Mouse (Mus musculus): ENCODE data around the gene D130052B06Rik. TPM values are rescaled to one million over a fixed set of nuclear protein-coding genes. Genes with fewer than 3 reads are reported as not detected.

Gene D130052B06Rik
- polyA plus RNA-seq, 1 experiment from 2014 or later = not detected

DNA sequence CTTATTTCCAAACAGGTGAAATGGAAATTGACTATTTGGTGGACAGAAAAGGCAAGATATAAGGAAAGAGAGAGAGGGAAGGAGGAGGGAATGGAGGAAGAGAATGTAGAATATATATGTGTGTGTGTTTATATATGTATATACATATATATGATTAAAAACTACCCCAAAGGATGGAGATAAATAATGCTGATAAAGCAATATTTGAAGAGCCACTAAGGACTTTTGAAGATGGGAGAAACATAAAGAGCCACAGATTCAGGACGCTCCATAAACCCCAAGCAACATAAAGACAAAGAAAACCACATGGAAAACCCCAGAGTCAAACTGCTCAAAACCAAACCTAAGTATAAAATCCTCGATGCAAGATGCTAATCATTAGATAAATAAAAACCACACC is 55.4 kb downstream of the D130052B06Rik start:
- H3K36me3 ChIP-seq (ENCODE audit: control insufficient read depth, insufficient read depth, low read length) = no peaks in the 10 kb centered on the region
- ATAC-seq (replicated peaks; ENCODE audit: low FRiP score) (no peak), DNase-seq (ENCODE audit: low spot score) (no peak)
- 82% methylated on average over 2 of the region's 2 CpGs for WGBS
- H3K9me3 ChIP-seq (ENCODE audit: control insufficient read depth, low read length) = no peaks in the 10 kb centered on the region
- no peaks in the 10 kb centered on the region for H3K4me1 ChIP-seq (replicated peaks; ENCODE audit: control insufficient read depth, insufficient read depth, low read length)
- no peak overlapping the region for H3K9ac ChIP-seq (ENCODE audit: low read length)
- no peaks in the 10 kb centered on the region for H3K27me3 ChIP-seq (ENCODE audit: control insufficient read depth, insufficient read depth, low read length)
- no peak overlapping the region for H3K4me2 ChIP-seq (ENCODE audit: low read depth, low read length, severe bottlenecking)
- no peak overlapping the region for H3K27ac ChIP-seq (ENCODE audit: low read depth, low read length)
- no peak overlapping the region for H3K4me3 ChIP-seq (ENCODE audit: low read depth, low read length)

- Histone ChIP-seq H3K36me3 (ENCODE audit: control insufficient read depth, insufficient read depth, low read length) (no peaks in the 10 kb centered on the region), H3K4me2 (ENCODE audit: low read depth, low read length, severe bottlenecking) (no peak overlapping the region), H3K9me3 (ENCODE audit: control insufficient read depth, low read length) (no peaks in the 10 kb centered on the region), H3K4me3 (ENCODE audit: low read depth, low read length) (no peak overlapping the region), H3K9ac (ENCODE audit: low read length) (no peak overlapping the region), H3K4me1 (replicated peaks; ENCODE audit: control insufficient read depth, insufficient read depth, low read length) (no peaks in the 10 kb centered on the region), H3K27ac (ENCODE audit: low read depth, low read length) (no peak overlapping the region), H3K27me3 (ENCODE audit: control insufficient read depth, insufficient read depth, low read length) (no peaks in the 10 kb centered on the region)
- WGBS = 76% methylated on average over 3 of the region's 3 CpGs
- DNase-seq (ENCODE audit: low spot score) = no peak
- ATAC-seq (replicated peaks; ENCODE audit: low FRiP score) = no peak
Observed at GRCm38 (mm10) chr11:33655221-33655620, 56.1 kb downstream of the D130052B06Rik start.

DNA sequence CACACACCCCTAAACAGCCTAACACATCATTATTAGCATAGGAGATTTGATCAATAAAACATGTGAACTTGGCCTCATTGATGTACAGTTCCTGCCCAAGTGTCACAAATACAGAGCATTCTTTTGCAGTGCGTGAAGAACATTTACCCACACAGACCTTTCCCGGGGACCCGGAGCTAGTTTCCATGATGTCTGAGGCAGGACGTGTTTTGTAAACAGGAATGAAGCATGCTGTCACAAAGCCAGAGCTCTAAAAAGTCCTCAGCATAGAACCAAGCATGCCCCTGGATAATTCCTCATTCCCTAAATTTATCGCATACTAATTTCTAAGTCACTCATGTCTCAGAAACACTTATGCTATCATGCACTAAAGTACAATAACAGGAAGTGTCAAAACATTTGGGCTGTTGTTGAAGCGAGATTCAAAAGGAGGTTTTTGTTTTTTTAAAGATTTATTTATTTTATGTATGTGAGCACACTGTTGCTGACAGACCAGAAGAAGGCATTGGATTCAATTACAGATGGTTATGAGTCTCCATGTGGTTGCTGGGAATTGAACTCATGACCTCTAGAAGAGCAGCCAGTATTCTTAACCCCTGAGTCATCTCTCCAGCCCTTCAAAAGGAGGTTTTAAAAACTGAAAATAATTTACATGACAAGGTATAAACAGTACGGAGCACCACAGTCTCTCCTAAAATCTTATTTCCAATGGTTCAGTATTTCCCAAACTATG is 56.9 kb downstream of the D130052B06Rik start:
- no peak for ATAC-seq (replicated peaks; ENCODE audit: low FRiP score)
- no peak overlapping the region for H3K27ac ChIP-seq (ENCODE audit: low read depth, low read length)
- WGBS = 79% methylated on average over 7 of the region's 7 CpGs
- no peak for DNase-seq (ENCODE audit: low spot score)
- no peaks in the 10 kb centered on the region for H3K27me3 ChIP-seq (ENCODE audit: control insufficient read depth, insufficient read depth, low read length)
- H3K4me3 ChIP-seq (ENCODE audit: low read depth, low read length) = no peak overlapping the region
- no peak overlapping the region for H3K4me2 ChIP-seq (ENCODE audit: low read depth, low read length, severe bottlenecking)
- no peaks in the 10 kb centered on the region for H3K36me3 ChIP-seq (ENCODE audit: control insufficient read depth, insufficient read depth, low read length)
- H3K9ac ChIP-seq (ENCODE audit: low read length) = no peak overlapping the region
- H3K9me3 ChIP-seq (ENCODE audit: control insufficient read depth, low read length) = no peaks in the 10 kb centered on the region
- no peaks in the 10 kb centered on the region for H3K4me1 ChIP-seq (replicated peaks; ENCODE audit: control insufficient read depth, insufficient read depth, low read length)

GRCm38 (mm10) chr11:33660016-33660913 is 61.2 kb downstream of the D130052B06Rik start:
- no peak overlapping the region for H3K4me2 ChIP-seq (ENCODE audit: low read depth, low read length, severe bottlenecking)
- H3K9ac ChIP-seq (ENCODE audit: low read length) = no peak overlapping the region
- ATAC-seq (replicated peaks; ENCODE audit: low FRiP score) (no peak), DNase-seq (ENCODE audit: low spot score) (no peak)
- H3K36me3 ChIP-seq (ENCODE audit: control insufficient read depth, insufficient read depth, low read length) = no peaks in the 10 kb centered on the region
- no peaks in the 10 kb centered on the region for H3K9me3 ChIP-seq (ENCODE audit: control insufficient read depth, low read length)
- no peaks in the 10 kb centered on the region for H3K27me3 ChIP-seq (ENCODE audit: control insufficient read depth, insufficient read depth, low read length)
- no peak overlapping the region for H3K4me3 ChIP-seq (ENCODE audit: low read depth, low read length)
- no peak overlapping the region for H3K27ac ChIP-seq (ENCODE audit: low read depth, low read length)
- 0 out of 2 replicates have a peak, but pooled peaks cover 4% of the 10 kb centered on the region for H3K4me1 ChIP-seq (replicated peaks; ENCODE audit: control insufficient read depth, insufficient read depth, low read length)
- WGBS = 84% methylated on average over 13 of the region's 13 CpGs

DNA sequence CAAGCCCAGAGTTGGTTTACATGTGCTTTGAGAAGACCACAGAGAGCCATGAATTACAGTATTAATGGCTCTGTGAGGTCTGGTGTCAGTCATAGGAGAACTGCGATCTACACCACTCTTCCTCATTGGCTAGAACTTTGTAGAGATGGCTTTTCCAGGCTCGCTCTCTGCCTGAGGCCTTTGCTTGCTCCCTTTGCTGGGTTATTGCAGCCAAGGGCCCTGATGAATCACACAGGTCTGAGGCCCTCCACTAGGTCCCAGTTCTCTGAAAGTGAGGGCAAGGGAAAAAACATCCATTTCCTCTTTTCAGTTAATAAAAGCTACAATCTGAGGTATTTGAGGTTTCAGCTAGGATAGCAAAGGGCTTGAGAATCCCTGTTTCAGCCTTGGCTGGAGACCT is 64.5 kb downstream of the D130052B06Rik start:
- no peaks in the 10 kb centered on the region for H3K27me3 ChIP-seq (ENCODE audit: control insufficient read depth, insufficient read depth, low read length)
- DNase-seq (ENCODE audit: low spot score) = no peak
- 87% methylated on average over 2 of the region's 2 CpGs for WGBS
- ATAC-seq (replicated peaks; ENCODE audit: low FRiP score) = no peak
- no peaks in the 10 kb centered on the region for H3K9me3 ChIP-seq (ENCODE audit: control insufficient read depth, low read length)
- no peak overlapping the region for H3K9ac ChIP-seq (ENCODE audit: low read length)
- no peak overlapping the region for H3K4me2 ChIP-seq (ENCODE audit: low read depth, low read length, severe bottlenecking)
- H3K27ac ChIP-seq (ENCODE audit: low read depth, low read length) = no peak overlapping the region
- 0 out of 2 replicates have a peak, but pooled peaks cover 4% of the 10 kb centered on the region for H3K4me1 ChIP-seq (replicated peaks; ENCODE audit: control insufficient read depth, insufficient read depth, low read length)
- no peaks in the 10 kb centered on the region for H3K36me3 ChIP-seq (ENCODE audit: control insufficient read depth, insufficient read depth, low read length)
- H3K4me3 ChIP-seq (ENCODE audit: low read depth, low read length) = no peak overlapping the region

DNA sequence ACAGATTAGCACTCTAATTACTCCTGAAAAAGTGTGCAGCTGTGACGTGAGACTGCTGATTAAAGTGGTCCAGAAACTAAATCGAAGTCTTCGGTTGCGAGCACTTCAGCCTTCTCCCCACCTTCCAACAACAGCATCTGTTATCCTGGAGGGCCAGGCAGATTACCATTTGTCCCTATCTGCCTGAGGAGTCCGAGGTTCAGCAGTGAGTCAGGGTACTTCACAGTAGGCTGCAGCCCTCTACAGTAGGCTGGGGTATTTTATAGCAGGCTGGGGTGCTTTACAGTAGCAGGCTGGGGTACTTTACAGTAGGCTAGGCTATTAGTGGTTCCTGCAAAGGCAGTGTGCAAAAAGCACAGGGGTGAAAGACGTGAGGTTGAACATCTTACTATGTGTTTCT is 69.3 kb downstream of the D130052B06Rik start:
- WGBS = 79% methylated on average over 6 of the region's 6 CpGs
- no peak for ATAC-seq (replicated peaks; ENCODE audit: low FRiP score)
- H3K4me1 ChIP-seq (replicated peaks; ENCODE audit: control insufficient read depth, insufficient read depth, low read length) = no peaks in the 10 kb centered on the region
- no peaks in the 10 kb centered on the region for H3K27me3 ChIP-seq (ENCODE audit: control insufficient read depth, insufficient read depth, low read length)
- H3K36me3 ChIP-seq (ENCODE audit: control insufficient read depth, insufficient read depth, low read length) = no peaks in the 10 kb centered on the region
- H3K4me3 ChIP-seq (ENCODE audit: low read depth, low read length) = no peak overlapping the region
- H3K9me3 ChIP-seq (ENCODE audit: control insufficient read depth, low read length) = no peaks in the 10 kb centered on the region
- DNase-seq (ENCODE audit: low spot score) = no peak
- H3K9ac ChIP-seq (ENCODE audit: low read length) = no peak overlapping the region
- H3K27ac ChIP-seq (ENCODE audit: low read depth, low read length) = no peak overlapping the region
- H3K4me2 ChIP-seq (ENCODE audit: low read depth, low read length, severe bottlenecking) = no peak overlapping the region

GRCm38 (mm10) chr11:33670105-33670965 is 71.2 kb downstream of the D130052B06Rik start:
- Histone ChIP-seq H3K4me1 (replicated peaks; ENCODE audit: control insufficient read depth, insufficient read depth, low read length) (no peaks in the 10 kb centered on the region), H3K9ac (ENCODE audit: low read length) (no peak overlapping the region)
- no peak for ATAC-seq (replicated peaks; ENCODE audit: low FRiP score)

More at GRCm38 (mm10) chr11:33670105-33670965, 71.2 kb downstream of the D130052B06Rik start:
- no peak overlapping the region for H3K4me2 ChIP-seq (ENCODE audit: low read depth, low read length, severe bottlenecking)
- no peaks in the 10 kb centered on the region for H3K27me3 ChIP-seq (ENCODE audit: control insufficient read depth, insufficient read depth, low read length)
- no peaks in the 10 kb centered on the region for H3K36me3 ChIP-seq (ENCODE audit: control insufficient read depth, insufficient read depth, low read length)
- no peak overlapping the region for H3K27ac ChIP-seq (ENCODE audit: low read depth, low read length)
- no peak overlapping the region for H3K4me3 ChIP-seq (ENCODE audit: low read depth, low read length)
- H3K9me3 ChIP-seq (ENCODE audit: control insufficient read depth, low read length) = no peaks in the 10 kb centered on the region
- WGBS = 71% methylated on average over 10 of the region's 10 CpGs
- DNase-seq (ENCODE audit: low spot score) = no peak

Measured in forebrain, embryonic 11.5 days (tissue).